Mouse (Mus musculus): ENCODE data around the gene Cnih1. TPM values are rescaled to one million over a fixed set of nuclear protein-coding genes. Genes with fewer than 3 reads are reported as not detected.

Gene Cnih1
- polyA plus RNA-seq (2014; fragmentation: Nextera tagmentation; extraction: Ambion mirVana) = 229 and 249 TPM in 2 replicates

- DNase-seq (ENCODE audit: low spot score, missing footprints) (peak; percentile 99), ATAC-seq (ENCODE audit: low FRiP score) (peak; percentile 97)
- H3K27ac ChIP-seq (ENCODE audit: low read depth, low read length) = peak within 1 kb of the TSS; percentile 96
- H3K36me3 ChIP-seq (ENCODE audit: control insufficient read depth, insufficient read depth, low read length) = no peaks in the 10 kb centered on the region
- H3K9ac ChIP-seq (ENCODE audit: low read length) = peak within 1 kb of the TSS; percentile 98
- peaks cover 7% of the 10 kb centered on the region for H3K4me1 ChIP-seq (ENCODE audit: control insufficient read depth, insufficient read depth, low read length)
- no peaks in the 10 kb centered on the region for H3K27me3 ChIP-seq (ENCODE audit: control insufficient read depth, insufficient read depth, low read length)
- H3K4me3 ChIP-seq (ENCODE audit: low read depth, low read length) = peak within 1 kb of the TSS; percentile 90
- H3K9me3 ChIP-seq (ENCODE audit: control insufficient read depth, low read length) = no peaks in the 10 kb centered on the region
- H3K4me2 ChIP-seq = peak within 1 kb of the TSS; percentile 61
- WGBS = under 1% methylated on average over 71 of the region's 86 CpGs
Observed at GRCm38 (mm10) chr14:46787787-46788504, at the start of gene Cnih1. TSS of gene Cnih1 (minus strand) at chr14:46788411.

GRCm38 (mm10) chr14:46832354-46833272, 44.4 kb upstream of the Cnih1 start:
- peak overlapping the region; percentile 86 for H3K4me3 ChIP-seq (ENCODE audit: low read depth, low read length)
- no peak overlapping the region for H3K27ac ChIP-seq (ENCODE audit: low read depth, low read length)
- peak; percentile 86 for DNase-seq (ENCODE audit: low spot score, missing footprints)
- H3K4me2 ChIP-seq = peak overlapping the region; percentile 71
- peaks cover 7% of the 10 kb centered on the region for H3K4me1 ChIP-seq (ENCODE audit: control insufficient read depth, insufficient read depth, low read length)
- no peaks in the 10 kb centered on the region for H3K27me3 ChIP-seq (ENCODE audit: control insufficient read depth, insufficient read depth, low read length)
- no peaks in the 10 kb centered on the region for H3K36me3 ChIP-seq (ENCODE audit: control insufficient read depth, insufficient read depth, low read length)
- H3K9ac ChIP-seq (ENCODE audit: low read length) = peak overlapping the region; percentile 84
- ATAC-seq (ENCODE audit: low FRiP score) = no peak
- no peaks in the 10 kb centered on the region for H3K9me3 ChIP-seq (ENCODE audit: control insufficient read depth, low read length)
- WGBS = 10% methylated on average over 40 of the region's 40 CpGs

DNA sequence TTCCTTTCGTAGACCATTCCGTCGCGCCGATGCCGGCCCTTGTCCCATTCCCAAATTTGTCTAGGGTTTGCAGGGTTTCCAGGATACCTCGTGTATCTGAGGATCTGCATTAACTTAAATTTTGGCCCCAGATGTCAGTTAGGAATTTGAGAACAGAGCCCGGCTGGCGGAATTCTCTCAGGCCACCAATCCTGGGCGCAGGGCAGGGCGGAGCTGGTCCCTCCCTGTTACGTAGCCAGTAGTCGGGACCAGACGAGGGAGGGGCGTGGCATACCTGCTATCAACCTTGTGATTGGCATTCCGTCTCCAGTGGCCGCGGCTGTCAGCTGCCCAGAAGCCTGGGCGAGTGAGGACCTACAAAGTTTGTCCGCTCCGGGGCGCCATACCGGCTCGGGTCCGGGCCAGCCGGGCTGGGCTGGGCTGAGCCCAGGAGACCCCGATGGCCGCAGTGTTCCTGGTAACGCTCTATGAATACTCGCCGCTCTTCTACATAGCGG, 43.7 kb upstream of the Cnih1 start, which contains the start of gene Cgrrf1:
Cgrrf1 (plus strand) TSS at position 289 of the 497 bp plus-strand sequence.
- DNase-seq (ENCODE audit: low spot score, missing footprints) (peak; percentile 99), ATAC-seq (ENCODE audit: low FRiP score) (peak; percentile 100)
- Histone ChIP-seq H3K4me2 (peak within 1 kb of the TSS; percentile 71), H3K27me3 (ENCODE audit: control insufficient read depth, insufficient read depth, low read length) (no peaks in the 10 kb centered on the region), H3K4me1 (ENCODE audit: control insufficient read depth, insufficient read depth, low read length) (peaks cover 7% of the 10 kb centered on the region), H3K4me3 (ENCODE audit: low read depth, low read length) (peak within 1 kb of the TSS; percentile 86), H3K9ac (ENCODE audit: low read length) (peak within 1 kb of the TSS; percentile 84), H3K36me3 (ENCODE audit: control insufficient read depth, insufficient read depth, low read length) (no peaks in the 10 kb centered on the region), H3K9me3 (ENCODE audit: control insufficient read depth, low read length) (no peaks in the 10 kb centered on the region), H3K27ac (ENCODE audit: low read depth, low read length) (no peak within 1 kb of the TSS)
- WGBS = 0% methylated on average over 32 of the region's 32 CpGs

DNA sequence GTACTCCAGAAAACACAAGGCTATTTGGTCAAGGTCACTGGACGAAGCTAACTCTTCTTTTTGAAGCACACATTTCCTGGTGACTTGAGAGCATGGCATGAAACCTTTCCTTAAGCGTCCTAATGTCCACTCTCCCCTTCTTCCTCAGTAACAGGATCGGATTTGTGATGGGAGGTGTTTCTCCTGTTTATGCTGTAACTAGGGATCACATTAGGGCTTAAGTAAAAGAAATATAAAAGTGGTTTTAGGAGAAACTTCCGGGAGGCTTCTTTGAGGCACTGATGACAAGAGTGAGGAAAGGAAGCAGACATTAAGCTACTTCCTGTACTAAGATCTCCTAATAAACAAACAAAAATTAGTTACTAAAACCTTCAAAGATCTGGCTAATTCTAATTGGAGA, 43.1 kb upstream of the Cnih1 start:
- H3K4me2 ChIP-seq = peak overlapping the region; percentile 71
- H3K4me1 ChIP-seq (ENCODE audit: control insufficient read depth, insufficient read depth, low read length) = peaks cover 7% of the 10 kb centered on the region
- H3K9me3 ChIP-seq (ENCODE audit: control insufficient read depth, low read length) = no peaks in the 10 kb centered on the region
- H3K4me3 ChIP-seq (ENCODE audit: low read depth, low read length) = peak overlapping the region; percentile 86
- H3K27ac ChIP-seq (ENCODE audit: low read depth, low read length) = no peak overlapping the region
- 6% methylated on average over 4 of the region's 4 CpGs for WGBS
- H3K9ac ChIP-seq (ENCODE audit: low read length) = peak overlapping the region; percentile 59
- DNase-seq (ENCODE audit: low spot score, missing footprints) (no peak), ATAC-seq (ENCODE audit: low FRiP score) (no peak)
- H3K36me3 ChIP-seq (ENCODE audit: control insufficient read depth, insufficient read depth, low read length) = no peaks in the 10 kb centered on the region
- H3K27me3 ChIP-seq (ENCODE audit: control insufficient read depth, insufficient read depth, low read length) = no peaks in the 10 kb centered on the region

GRCm38 (mm10) chr14:46827430-46827829, 39.2 kb upstream of the Cnih1 start:
- 73% methylated on average over 1 of the region's 1 CpGs for WGBS
- H3K9me3 ChIP-seq (ENCODE audit: control insufficient read depth, low read length) = no peaks in the 10 kb centered on the region
- ATAC-seq (ENCODE audit: low FRiP score) = no peak

DNA sequence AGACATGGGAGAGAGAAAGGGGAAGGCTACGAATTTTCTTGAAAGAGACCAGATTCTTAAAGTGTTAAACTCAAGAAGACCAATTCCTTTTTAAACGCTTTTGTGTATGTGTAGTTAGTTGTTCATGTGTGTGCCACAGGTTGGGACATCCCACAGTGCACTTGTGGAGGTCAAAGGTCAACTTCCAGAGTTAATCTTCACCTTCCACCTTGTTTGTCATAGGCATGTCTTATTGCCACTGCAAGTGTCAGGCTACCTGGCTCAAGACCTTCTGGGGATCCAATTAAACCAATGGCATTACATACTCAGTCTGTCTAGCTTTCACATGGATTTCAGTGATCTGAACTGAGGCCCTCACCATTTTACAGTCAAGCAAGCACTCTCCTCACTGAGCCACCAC, 35.8 kb upstream of the Cnih1 start:
- Histone ChIP-seq H3K36me3 (ENCODE audit: control insufficient read depth, insufficient read depth, low read length) (no peaks in the 10 kb centered on the region), H3K27me3 (ENCODE audit: control insufficient read depth, insufficient read depth, low read length) (no peaks in the 10 kb centered on the region), H3K4me3 (ENCODE audit: low read depth, low read length) (no peak overlapping the region), H3K4me2 (no peak overlapping the region), H3K4me1 (ENCODE audit: control insufficient read depth, insufficient read depth, low read length) (peaks cover 11% of the 10 kb centered on the region), H3K9me3 (ENCODE audit: control insufficient read depth, low read length) (no peaks in the 10 kb centered on the region), H3K9ac (ENCODE audit: low read length) (no peak overlapping the region), H3K27ac (ENCODE audit: low read depth, low read length) (no peak overlapping the region)
- 73% methylated on average over 2 of the region's 2 CpGs for WGBS
- no peak for DNase-seq (ENCODE audit: low spot score, missing footprints)
- no peak for ATAC-seq (ENCODE audit: low FRiP score)

More at GRCm38 (mm10) chr14:46827430-46827829, 39.2 kb upstream of the Cnih1 start:
- H3K36me3 ChIP-seq (ENCODE audit: control insufficient read depth, insufficient read depth, low read length) = no peaks in the 10 kb centered on the region
- peaks cover 1% of the 10 kb centered on the region for H3K4me1 ChIP-seq (ENCODE audit: control insufficient read depth, insufficient read depth, low read length)
- H3K9ac ChIP-seq (ENCODE audit: low read length) = no peak overlapping the region
- H3K4me3 ChIP-seq (ENCODE audit: low read depth, low read length) = no peak overlapping the region
- H3K4me2 ChIP-seq = no peak overlapping the region
- no peaks in the 10 kb centered on the region for H3K27me3 ChIP-seq (ENCODE audit: control insufficient read depth, insufficient read depth, low read length)
- H3K27ac ChIP-seq (ENCODE audit: low read depth, low read length) = no peak overlapping the region
- DNase-seq (ENCODE audit: low spot score, missing footprints) = no peak

DNA sequence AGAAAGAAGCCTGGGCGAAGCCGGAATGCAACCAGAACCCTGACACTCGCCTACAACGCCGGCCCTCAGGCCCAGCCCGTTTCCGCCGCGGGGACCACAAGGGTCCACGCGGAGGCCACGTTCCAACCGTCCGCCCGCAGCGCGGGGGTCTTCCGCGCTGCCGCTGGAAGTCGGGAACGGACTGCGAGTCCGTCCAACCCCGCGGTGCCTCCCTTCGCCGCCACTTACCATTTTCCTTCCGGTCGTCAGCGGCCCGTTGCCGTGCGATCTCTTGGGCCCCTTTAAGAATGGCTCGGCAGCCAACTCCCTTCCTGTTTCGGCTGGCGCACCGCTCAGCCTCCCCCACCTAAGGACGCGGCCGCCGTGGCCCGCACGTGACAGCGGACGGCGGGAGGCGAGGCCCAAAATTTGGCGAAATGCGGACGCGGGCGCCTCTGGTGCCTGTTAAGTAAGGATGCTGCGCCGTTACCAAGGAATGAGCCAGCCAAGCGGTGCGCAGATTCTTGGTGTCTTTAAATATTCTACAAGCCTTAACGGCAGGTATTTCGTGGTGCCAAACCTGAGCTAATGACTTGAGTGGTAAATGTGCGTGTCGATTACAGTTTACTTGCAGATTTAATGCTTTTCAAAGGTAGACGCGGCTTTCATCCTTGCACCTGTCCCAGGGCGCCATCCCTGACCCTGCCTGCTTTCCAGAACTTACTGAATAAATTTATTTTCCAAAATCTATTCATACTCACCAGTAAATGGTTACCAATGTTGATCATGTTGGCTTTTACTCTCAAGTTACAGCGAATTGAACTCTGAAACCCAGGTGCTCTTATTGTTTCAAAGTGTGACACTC, 33.9 kb upstream of the Cnih1 start, which contains the start of gene Gmfb:
Gmfb (minus strand) TSS at position 370 of the 844 bp plus-strand sequence.
- H3K4me1 ChIP-seq (ENCODE audit: control insufficient read depth, insufficient read depth, low read length) = peaks cover 11% of the 10 kb centered on the region
- peak within 1 kb of the TSS; percentile 64; the same call in 1 of the 2 replicates for H3K27ac ChIP-seq (ENCODE audit: low read depth, low read length)
- H3K9me3 ChIP-seq (ENCODE audit: control insufficient read depth, low read length) = no peaks in the 10 kb centered on the region
- H3K4me3 ChIP-seq (ENCODE audit: low read depth, low read length) = peak within 1 kb of the TSS; percentile 86
- H3K36me3 ChIP-seq (ENCODE audit: control insufficient read depth, insufficient read depth, low read length) = no peaks in the 10 kb centered on the region
- H3K4me2 ChIP-seq = peak within 1 kb of the TSS; percentile 82
- H3K27me3 ChIP-seq (ENCODE audit: control insufficient read depth, insufficient read depth, low read length) = no peaks in the 10 kb centered on the region
- H3K9ac ChIP-seq (ENCODE audit: low read length) = peak within 1 kb of the TSS; percentile 91
- DNase-seq (ENCODE audit: low spot score, missing footprints) = peak; percentile 99
- WGBS = under 1% methylated on average over 64 of the region's 65 CpGs
- peak; percentile 98 for ATAC-seq (ENCODE audit: low FRiP score)

DNA sequence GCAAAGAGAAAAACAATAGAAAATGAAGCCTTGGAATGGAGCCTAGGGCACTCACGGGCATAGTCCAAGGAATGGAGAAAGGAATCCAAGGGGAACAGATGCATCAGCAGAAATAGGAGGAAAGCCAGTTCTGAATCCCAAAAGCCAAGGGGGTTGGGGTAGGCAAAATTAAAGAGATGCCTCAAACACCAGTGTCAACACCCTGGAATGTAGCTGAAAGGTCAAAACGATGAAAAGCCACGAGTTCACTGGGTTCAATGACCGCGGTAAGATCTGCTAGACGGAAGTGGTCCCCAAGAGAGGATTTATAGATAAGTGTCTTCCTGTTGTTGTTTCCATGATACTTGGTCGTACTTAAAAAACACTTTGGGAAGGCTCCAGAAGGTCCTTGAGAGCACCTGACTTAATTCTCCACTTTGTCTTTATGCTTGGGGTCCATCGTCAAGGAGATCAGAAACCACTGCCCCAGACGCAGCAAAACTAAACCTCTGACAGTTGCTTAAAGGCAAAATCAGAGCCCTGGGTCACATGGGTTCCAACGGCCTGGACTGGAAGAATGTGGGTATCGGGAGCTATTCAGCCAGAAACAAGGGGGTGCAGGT, 33.2 kb upstream of the Cnih1 start:
- no peaks in the 10 kb centered on the region for H3K36me3 ChIP-seq (ENCODE audit: control insufficient read depth, insufficient read depth, low read length)
- peaks cover 11% of the 10 kb centered on the region for H3K4me1 ChIP-seq (ENCODE audit: control insufficient read depth, insufficient read depth, low read length)
- no peaks in the 10 kb centered on the region for H3K27me3 ChIP-seq (ENCODE audit: control insufficient read depth, insufficient read depth, low read length)
- H3K9ac ChIP-seq (ENCODE audit: low read length) = peak overlapping the region; percentile 91
- 2% methylated on average over 11 of the region's 11 CpGs for WGBS
- H3K27ac ChIP-seq (ENCODE audit: low read depth, low read length) = no peak overlapping the region; the same call in 1 of the 2 replicates
- ATAC-seq (ENCODE audit: low FRiP score) (no peak), DNase-seq (ENCODE audit: low spot score, missing footprints) (peak; percentile 89)
- H3K4me3 ChIP-seq (ENCODE audit: low read depth, low read length) = peak overlapping the region; percentile 86
- peak overlapping the region; percentile 82 for H3K4me2 ChIP-seq
- no peaks in the 10 kb centered on the region for H3K9me3 ChIP-seq (ENCODE audit: control insufficient read depth, low read length)

All from midbrain, embryonic 11.5 days (tissue).